Mouse (Mus musculus): ENCODE data around the gene Prh1.
"Not testable (repeated sequence)": the region's sequence is repeated elsewhere in the genome, so short reads cannot be mapped to it uniquely, and the experiment has no call there.

The Prh1 gene

DNA sequence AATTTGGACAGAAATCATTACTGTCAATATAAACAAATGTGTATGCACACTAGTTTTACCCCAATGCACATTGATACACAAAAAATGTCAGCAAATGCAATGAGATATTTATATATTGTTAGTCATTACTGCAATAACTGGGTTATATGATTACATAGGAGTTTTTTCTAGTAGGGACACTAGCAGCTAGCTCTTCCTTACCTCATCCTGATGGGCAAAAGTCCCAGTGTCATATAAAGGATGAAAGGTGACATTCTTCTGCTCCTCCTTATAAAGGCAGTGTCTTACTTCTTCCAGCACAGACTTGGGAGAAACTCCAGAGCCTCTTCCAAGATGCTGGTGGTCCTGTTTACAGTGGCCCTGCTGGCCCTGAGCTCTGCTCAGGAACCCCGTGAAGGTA lies at the start of gene Prh1:
Gene Prh1, plus strand, starts transcription at position 301 of the 400 bp plus-strand sequence.
- not testable (repeated sequence) for DNase-seq (ENCODE audit: low spot score)

DNA sequence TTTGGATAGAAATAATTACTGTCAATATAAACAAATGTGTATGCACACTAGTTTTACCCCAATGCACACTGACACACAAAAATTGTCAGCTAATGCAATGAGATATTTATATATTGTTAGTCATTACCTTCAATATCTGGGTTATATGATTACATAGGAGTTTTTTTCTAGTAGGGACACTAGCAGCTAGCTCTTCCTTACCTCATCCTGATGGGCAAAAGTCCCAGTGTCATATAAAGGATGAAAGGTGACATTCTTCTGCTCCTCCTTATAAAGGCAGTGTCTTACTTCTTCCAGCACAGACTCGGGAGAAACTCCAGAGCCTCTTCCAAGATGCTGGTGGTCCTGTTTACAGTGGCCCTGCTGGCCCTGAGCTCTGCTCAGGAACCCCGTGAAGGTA lies 26.0 kb downstream of the Prh1 start, which contains the start of gene Prp2:
Gene Prp2, plus strand, starts transcription at position 301 of the 400 bp plus-strand sequence.
- not testable (repeated sequence) for DNase-seq (ENCODE audit: low spot score)
